Mouse (Mus musculus): ENCODE data around the gene Gm960. TPM values are rescaled to one million over a fixed set of nuclear protein-coding genes. Genes with fewer than 3 reads are reported as not detected.

Gm960 gene
- 4.6 and 5.4 TPM in 2 replicates for polyA plus RNA-seq (2012; rRNA removed)

GRCm38 (mm10) chr19:4698205-4698677, at the start of gene Gm960:
TSS of gene Gm960 (minus strand) at chr19:4698668.
- under 1% methylated on average over 40 of the region's 40 CpGs for WGBS
- H3K27ac ChIP-seq (ENCODE audit: insufficient read depth, low read length), result peak within 1 kb of the TSS; percentile 95
- peak; percentile 89 for TF ChIP-seq POLR2A (IDR thresholded peaks at IDR 0.05; ENCODE audit: borderline replicate concordance, insufficient read depth, low read length)
- no peak for TF ChIP-seq CTCF (IDR thresholded peaks at IDR 0.05; ENCODE audit: borderline replicate concordance, insufficient read depth, low read depth, low read length)
- peak; percentile 94 to 95 for DNase-seq
- peak within 1 kb of the TSS; percentile 51 for H3K4me3 ChIP-seq (replicated peaks; ENCODE audit: insufficient read depth, low read depth, low read length)
- H3K27me3 ChIP-seq (ENCODE audit: control insufficient read depth, insufficient read depth, low read length), result no peaks in the 10 kb centered on the region
- peaks cover 26% of the 10 kb centered on the region for H3K4me1 ChIP-seq (ENCODE audit: control insufficient read depth, insufficient read depth, low read length)

- Histone ChIP-seq H3K4me1 (ENCODE audit: control insufficient read depth, insufficient read depth, low read length) (peaks cover 39% of the 10 kb centered on the region), H3K27ac (ENCODE audit: insufficient read depth, low read length) (no peak overlapping the region), H3K4me3 (replicated peaks; ENCODE audit: insufficient read depth, low read depth, low read length) (no peak overlapping the region), H3K27me3 (ENCODE audit: control insufficient read depth, insufficient read depth, low read length) (no peaks in the 10 kb centered on the region)
- TF ChIP-seq POLR2A (IDR thresholded peaks at IDR 0.05; ENCODE audit: borderline replicate concordance, insufficient read depth, low read length), result no peak
- no peak for TF ChIP-seq CTCF (IDR thresholded peaks at IDR 0.05; ENCODE audit: borderline replicate concordance, insufficient read depth, low read depth, low read length)
- WGBS, result 43% methylated on average over 9 of the region's 9 CpGs
- DNase-seq, result peak; percentile 55 to 57
Observed at GRCm38 (mm10) chr19:4747631-4748312, 49.3 kb upstream of the Gm960 start.

GRCm38 (mm10) chr19:4746611-4747010, 48.1 kb upstream of the Gm960 start:
- TF ChIP-seq POLR2A (IDR thresholded peaks at IDR 0.05; ENCODE audit: borderline replicate concordance, insufficient read depth, low read length) (no peak), CTCF (IDR thresholded peaks at IDR 0.05; ENCODE audit: borderline replicate concordance, insufficient read depth, low read depth, low read length) (no peak)
- Histone ChIP-seq H3K27ac (ENCODE audit: insufficient read depth, low read length) (peak overlapping the region; percentile 27), H3K4me1 (ENCODE audit: control insufficient read depth, insufficient read depth, low read length) (peaks cover 39% of the 10 kb centered on the region), H3K4me3 (replicated peaks; ENCODE audit: insufficient read depth, low read depth, low read length) (no peak overlapping the region), H3K27me3 (ENCODE audit: control insufficient read depth, insufficient read depth, low read length) (no peaks in the 10 kb centered on the region)
- WGBS, result 8% methylated on average over 14 of the region's 14 CpGs
- peak; percentile 84 to 87 for DNase-seq

GRCm38 (mm10) chr19:4745681-4746080, 47.2 kb upstream of the Gm960 start:
- peak overlapping the region; percentile 37 for H3K27ac ChIP-seq (ENCODE audit: insufficient read depth, low read length)
- H3K27me3 ChIP-seq (ENCODE audit: control insufficient read depth, insufficient read depth, low read length), result no peaks in the 10 kb centered on the region
- H3K4me3 ChIP-seq (replicated peaks; ENCODE audit: insufficient read depth, low read depth, low read length), result no peak overlapping the region
- DNase-seq, result peak; percentile 74 to 79
- 5% methylated on average over 10 of the region's 10 CpGs for WGBS
- TF ChIP-seq POLR2A (IDR thresholded peaks at IDR 0.05; ENCODE audit: borderline replicate concordance, insufficient read depth, low read length) (no peak), CTCF (IDR thresholded peaks at IDR 0.05; ENCODE audit: borderline replicate concordance, insufficient read depth, low read depth, low read length) (no peak)
- H3K4me1 ChIP-seq (ENCODE audit: control insufficient read depth, insufficient read depth, low read length), result peaks cover 39% of the 10 kb centered on the region

- 16% methylated on average over 9 of the region's 9 CpGs for WGBS
- peak; percentile 56 to 58 for DNase-seq
- TF ChIP-seq CTCF (IDR thresholded peaks at IDR 0.05; ENCODE audit: borderline replicate concordance, insufficient read depth, low read depth, low read length) (no peak), POLR2A (IDR thresholded peaks at IDR 0.05; ENCODE audit: borderline replicate concordance, insufficient read depth, low read length) (no peak)
- H3K27me3 ChIP-seq (ENCODE audit: control insufficient read depth, insufficient read depth, low read length), result no peaks in the 10 kb centered on the region
- H3K4me3 ChIP-seq (replicated peaks; ENCODE audit: insufficient read depth, low read depth, low read length), result no peak overlapping the region
- peak overlapping the region; percentile 37 for H3K27ac ChIP-seq (ENCODE audit: insufficient read depth, low read length)
- peaks cover 36% of the 10 kb centered on the region for H3K4me1 ChIP-seq (ENCODE audit: control insufficient read depth, insufficient read depth, low read length)
Observed at GRCm38 (mm10) chr19:4745057-4745456, 46.6 kb upstream of the Gm960 start.

GRCm38 (mm10) chr19:4744026-4744425, 45.6 kb upstream of the Gm960 start:
- Histone ChIP-seq H3K27ac (ENCODE audit: insufficient read depth, low read length) (no peak overlapping the region), H3K27me3 (ENCODE audit: control insufficient read depth, insufficient read depth, low read length) (no peaks in the 10 kb centered on the region), H3K4me3 (replicated peaks; ENCODE audit: insufficient read depth, low read depth, low read length) (no peak overlapping the region), H3K4me1 (ENCODE audit: control insufficient read depth, insufficient read depth, low read length) (peaks cover 28% of the 10 kb centered on the region)
- no peak for TF ChIP-seq CTCF (IDR thresholded peaks at IDR 0.05; ENCODE audit: borderline replicate concordance, insufficient read depth, low read depth, low read length)
- TF ChIP-seq POLR2A (IDR thresholded peaks at IDR 0.05; ENCODE audit: borderline replicate concordance, insufficient read depth, low read length), result no peak
- 84% methylated on average over 14 of the region's 14 CpGs for WGBS
- DNase-seq, result peak in 1 of 2 experiments; percentile 23

- H3K27ac ChIP-seq (ENCODE audit: insufficient read depth, low read length), result no peak overlapping the region
- DNase-seq, result peak; percentile 44 to 48
- peaks cover 28% of the 10 kb centered on the region for H3K4me1 ChIP-seq (ENCODE audit: control insufficient read depth, insufficient read depth, low read length)
- 44% methylated on average over 5 of the region's 5 CpGs for WGBS
- no peaks in the 10 kb centered on the region for H3K27me3 ChIP-seq (ENCODE audit: control insufficient read depth, insufficient read depth, low read length)
- no peak overlapping the region for H3K4me3 ChIP-seq (replicated peaks; ENCODE audit: insufficient read depth, low read depth, low read length)
- no peak for TF ChIP-seq POLR2A (IDR thresholded peaks at IDR 0.05; ENCODE audit: borderline replicate concordance, insufficient read depth, low read length)
- TF ChIP-seq CTCF (IDR thresholded peaks at IDR 0.05; ENCODE audit: borderline replicate concordance, insufficient read depth, low read depth, low read length), result peak; percentile 44; the same call in 1 of the 2 replicates
Observed at GRCm38 (mm10) chr19:4743524-4743923, 45.1 kb upstream of the Gm960 start.

- no peaks in the 10 kb centered on the region for H3K27me3 ChIP-seq (ENCODE audit: control insufficient read depth, insufficient read depth, low read length)
- peaks cover 20% of the 10 kb centered on the region for H3K4me1 ChIP-seq (ENCODE audit: control insufficient read depth, insufficient read depth, low read length)
- WGBS, result 87% methylated on average over 6 of the region's 6 CpGs
- peak in 1 of 2 experiments; percentile 14 for DNase-seq
- no peak overlapping the region for H3K4me3 ChIP-seq (replicated peaks; ENCODE audit: insufficient read depth, low read depth, low read length)
- no peak for TF ChIP-seq CTCF (IDR thresholded peaks at IDR 0.05; ENCODE audit: borderline replicate concordance, insufficient read depth, low read depth, low read length)
- TF ChIP-seq POLR2A (IDR thresholded peaks at IDR 0.05; ENCODE audit: borderline replicate concordance, insufficient read depth, low read length), result no peak
- no peak overlapping the region for H3K27ac ChIP-seq (ENCODE audit: insufficient read depth, low read length)
Observed at GRCm38 (mm10) chr19:4742229-4742628, 43.8 kb upstream of the Gm960 start.

Measured in cerebellum, adult 2 months (tissue).